Mouse (Mus musculus) midbrain, embryonic 14.5 days (tissue): ENCODE measurements around the gene Angel2. TPM values are rescaled to one million over a fixed set of nuclear protein-coding genes. Genes with fewer than 3 reads are reported as not detected.
"Not testable (repeated sequence)": the region's sequence is repeated elsewhere in the genome, so short reads cannot be mapped to it uniquely, and the experiment has no call there.

Experiments used
- ATAC-seq: fragments of 200-750 bp; cut with Nextera tagmentation; 2 replicates; pipeline ENCODE4 v1.8.0; 2017; ENCODE audit warnings: moderate number of reproducible peaks, moderate library complexity; ENCODE audit not compliant: low FRiP score, low TSS enrichment
- DNase-seq: peaks from one replicate; pipeline ENCODE4 v3.0.0-alpha.2; 2015
- H3K27ac ChIP-seq: fragments of 300-500 bp; sonication (generic); replicated peaks from 2 replicates; pipeline ENCODE4 v1.5.1; 2014; ENCODE audit warnings: mild to moderate bottlenecking, low read depth, low read length, moderate library complexity
- H3K27me3 ChIP-seq: fragments of 300-500 bp; sonication (generic); 2 replicates; pipeline ENCODE4 v1.6.1; 2014; ENCODE audit warnings: low read length, control low read depth, mixed read lengths; ENCODE audit not compliant: control insufficient read depth, insufficient read depth
- H3K36me3 ChIP-seq: fragments of 300-500 bp; sonication (generic); 2 replicates; pipeline ENCODE4 v1.6.1; 2014; ENCODE audit warnings: low read length, control low read depth; ENCODE audit not compliant: control insufficient read depth, insufficient read depth
- H3K4me1 ChIP-seq: fragments of 300-500 bp; sonication (generic); 2 replicates; pipeline ENCODE4 v1.6.1; 2014; ENCODE audit warnings: mild to moderate bottlenecking, antibody characterized with exemption, low read length, control low read depth; ENCODE audit not compliant: control insufficient read depth, insufficient read depth
- H3K4me2 ChIP-seq: fragments of 300-500 bp; sonication (generic); 2 replicates; pipeline ENCODE4 v1.6.1; 2014; ENCODE audit warnings: mild to moderate bottlenecking, low read length, moderate library complexity
- H3K4me3 ChIP-seq: fragments of 300-500 bp; sonication (generic); replicated peaks from 2 replicates; pipeline ENCODE4 v1.5.1; 2014; ENCODE audit warnings: low read depth, low read length
- H3K9ac ChIP-seq: fragments of 300-500 bp; sonication (generic); replicated peaks from 2 replicates; pipeline ENCODE4 v1.6.1; 2014; ENCODE audit warnings: mild to moderate bottlenecking, low read length, moderate library complexity
- H3K9me3 ChIP-seq: fragments of 300-500 bp; sonication (generic); 2 replicates; pipeline ENCODE4 v1.6.1; 2016; ENCODE audit warnings: low read length, control low read depth, mixed read lengths; ENCODE audit not compliant: control insufficient read depth
- WGBS: fragments of 180-500 bp; shearing (Covaris S2); extraction: QIAGEN DNeasy Blood & Tissue Kit; methylation state at CpG from one replicate; pipeline ENCODE4 v1.1.7; 2014; 5-methylcytosine and 5-hydroxymethylcytosine counted together
- polyA plus RNA-seq: library from polyadenylated mRNA; unstranded; fragments of >200 nt; fragmentation: Nextera tagmentation; extraction: Ambion mirVana; gene quantifications from 2 replicates; pipeline ENCODE4 v1.2.1, GENCODE M21; 2014

Angel2 gene
- 49.3 and 60.1 TPM in 2 replicates for polyA plus RNA-seq

DNA sequence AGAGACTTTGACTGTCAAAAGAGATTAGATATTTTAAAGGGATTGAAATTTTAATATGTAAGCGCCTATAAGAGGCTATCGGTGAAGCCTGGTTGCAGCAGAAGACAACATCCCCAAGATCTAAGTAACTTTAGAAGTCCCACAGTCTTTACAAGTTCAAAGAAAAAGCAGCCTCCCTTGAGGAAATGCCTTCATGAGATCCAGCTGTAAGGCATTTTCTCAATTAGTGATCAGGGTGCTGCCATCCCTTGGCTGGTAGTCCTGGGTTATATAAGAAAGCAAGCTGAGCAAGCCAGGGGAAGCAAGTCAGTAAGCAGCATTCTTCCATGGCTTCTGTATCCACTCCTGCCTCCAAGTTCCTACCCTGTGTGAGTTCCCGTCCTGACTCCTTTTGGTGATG lies at the start of gene Angel2:
TSS of gene Angel2 (plus strand) at position 301 of the 400 bp plus-strand sequence.
- ATAC-seq, H3K27ac ChIP-seq, DNase-seq, H3K4me2 ChIP-seq, H3K9me3 ChIP-seq, H3K4me3 ChIP-seq, H3K27me3 ChIP-seq, H3K36me3 ChIP-seq, H3K9ac ChIP-seq: not testable (repeated sequence)
- WGBS = 81% methylated on average over 3 of the region's 3 CpGs
- peaks cover 12% of the 10 kb centered on the region for H3K4me1 ChIP-seq

GRCm38 (mm10) chr1:190875751-190876150 lies 49.2 kb upstream of the Angel2 start:
- 94% methylated on average over 6 of the region's 6 CpGs for WGBS
- Histone ChIP-seq H3K4me1 (no peaks in the 10 kb centered on the region), H3K9ac (no peak overlapping the region), H3K9me3 (no peaks in the 10 kb centered on the region), H3K4me2 (no peak overlapping the region), H3K4me3 (no peak overlapping the region), H3K27me3 (no peaks in the 10 kb centered on the region), H3K27ac (no peak overlapping the region), H3K36me3 (peaks cover 20% of the 10 kb centered on the region)
- ATAC-seq = no peak
- DNase-seq = no peak

- Histone ChIP-seq H3K4me1 (no peaks in the 10 kb centered on the region), H3K9me3 (no peaks in the 10 kb centered on the region), H3K27me3 (no peaks in the 10 kb centered on the region), H3K4me2 (no peak overlapping the region), H3K9ac (no peak overlapping the region), H3K4me3 (no peak overlapping the region), H3K27ac (no peak overlapping the region), H3K36me3 (peaks cover 29% of the 10 kb centered on the region)
- ATAC-seq = no peak
- no peak for DNase-seq
- 91% methylated on average over 6 of the region's 6 CpGs for WGBS
Measured at GRCm38 (mm10) chr1:190880638-190881037, 44.3 kb upstream of the Angel2 start.

DNA sequence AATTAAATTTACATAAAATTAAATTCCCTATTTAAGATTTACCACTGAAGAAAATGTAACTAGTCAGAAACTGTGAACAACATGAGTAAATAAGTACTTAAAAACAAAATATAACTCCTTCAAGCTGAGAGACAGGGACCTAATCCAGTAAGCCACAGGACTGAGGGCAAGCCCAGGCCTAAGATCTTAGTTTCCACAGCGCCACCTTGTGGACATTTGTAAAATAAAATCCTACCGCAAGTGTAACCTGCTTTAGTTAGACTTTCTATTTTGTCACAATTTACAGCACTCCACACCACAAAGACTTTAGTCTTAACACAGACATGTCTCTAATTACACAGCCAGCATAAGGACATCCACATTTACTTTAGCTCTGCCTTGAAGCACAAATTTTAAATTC lies 43.5 kb upstream of the Angel2 start:
- no peak overlapping the region for H3K4me2 ChIP-seq
- no peak overlapping the region for H3K4me3 ChIP-seq
- no peak for ATAC-seq
- DNase-seq = peak; percentile 91
- no peak overlapping the region for H3K27ac ChIP-seq
- no peaks in the 10 kb centered on the region for H3K27me3 ChIP-seq
- peaks cover 28% of the 10 kb centered on the region for H3K36me3 ChIP-seq
- 5% methylated on average over 2 of the region's 2 CpGs for WGBS
- H3K9me3 ChIP-seq = no peaks in the 10 kb centered on the region
- no peak overlapping the region for H3K9ac ChIP-seq
- no peaks in the 10 kb centered on the region for H3K4me1 ChIP-seq

GRCm38 (mm10) chr1:190886014-190886413 lies 38.9 kb upstream of the Angel2 start:
- DNase-seq (no peak), ATAC-seq (no peak)
- Histone ChIP-seq H3K36me3 (peaks cover 65% of the 10 kb centered on the region), H3K4me2 (no peak overlapping the region), H3K27ac (no peak overlapping the region), H3K4me3 (no peak overlapping the region), H3K4me1 (no peaks in the 10 kb centered on the region), H3K27me3 (no peaks in the 10 kb centered on the region), H3K9ac (no peak overlapping the region), H3K9me3 (no peaks in the 10 kb centered on the region)
- 92% methylated on average over 4 of the region's 4 CpGs for WGBS

- H3K27me3 ChIP-seq = no peaks in the 10 kb centered on the region
- 89% methylated on average over 2 of the region's 2 CpGs for WGBS
- no peak overlapping the region for H3K27ac ChIP-seq
- DNase-seq (no peak), ATAC-seq (no peak)
- no peak overlapping the region for H3K4me3 ChIP-seq
- no peaks in the 10 kb centered on the region for H3K9me3 ChIP-seq
- peaks cover 74% of the 10 kb centered on the region for H3K36me3 ChIP-seq
- no peaks in the 10 kb centered on the region for H3K4me1 ChIP-seq
- no peak overlapping the region for H3K9ac ChIP-seq
- no peak overlapping the region for H3K4me2 ChIP-seq
Measured at GRCm38 (mm10) chr1:190888031-190888430, 36.9 kb upstream of the Angel2 start.

DNA sequence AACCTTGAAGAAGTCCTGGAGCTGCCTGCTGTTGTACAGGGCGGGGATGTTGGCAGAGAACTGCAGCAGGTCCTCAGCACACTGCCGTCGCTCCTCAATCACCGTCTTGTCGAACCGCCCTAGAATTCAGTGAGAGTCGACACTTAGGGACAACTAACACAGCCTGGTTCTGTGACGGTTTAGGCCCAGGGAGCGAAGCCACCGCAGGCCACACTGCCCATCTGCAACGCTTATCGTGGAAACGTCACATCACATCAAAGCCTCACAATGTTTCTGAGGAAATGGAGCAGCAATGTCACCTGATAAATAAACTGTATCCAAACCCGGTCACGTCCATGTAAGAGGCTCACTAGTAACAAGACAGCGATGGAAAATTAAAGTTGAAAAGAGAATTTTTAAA lies 36.3 kb upstream of the Angel2 start:
- peaks cover 71% of the 10 kb centered on the region for H3K36me3 ChIP-seq
- H3K9ac ChIP-seq = no peak overlapping the region
- H3K27me3 ChIP-seq = no peaks in the 10 kb centered on the region
- ATAC-seq (no peak), DNase-seq (no peak)
- H3K4me3 ChIP-seq = no peak overlapping the region
- 91% methylated on average over 16 of the region's 16 CpGs for WGBS
- no peak overlapping the region for H3K27ac ChIP-seq
- H3K9me3 ChIP-seq = no peaks in the 10 kb centered on the region
- no peaks in the 10 kb centered on the region for H3K4me1 ChIP-seq
- no peak overlapping the region for H3K4me2 ChIP-seq

- WGBS = 89% methylated on average over 6 of the region's 6 CpGs
- Histone ChIP-seq H3K27ac (no peak overlapping the region), H3K27me3 (no peaks in the 10 kb centered on the region), H3K9ac (no peak overlapping the region), H3K9me3 (no peaks in the 10 kb centered on the region), H3K4me2 (no peak overlapping the region), H3K4me1 (no peaks in the 10 kb centered on the region), H3K36me3 (peaks cover 67% of the 10 kb centered on the region), H3K4me3 (no peak overlapping the region)
- DNase-seq (no peak), ATAC-seq (no peak)
Measured at GRCm38 (mm10) chr1:190893559-190894167, 31.2 kb upstream of the Angel2 start.

DNA sequence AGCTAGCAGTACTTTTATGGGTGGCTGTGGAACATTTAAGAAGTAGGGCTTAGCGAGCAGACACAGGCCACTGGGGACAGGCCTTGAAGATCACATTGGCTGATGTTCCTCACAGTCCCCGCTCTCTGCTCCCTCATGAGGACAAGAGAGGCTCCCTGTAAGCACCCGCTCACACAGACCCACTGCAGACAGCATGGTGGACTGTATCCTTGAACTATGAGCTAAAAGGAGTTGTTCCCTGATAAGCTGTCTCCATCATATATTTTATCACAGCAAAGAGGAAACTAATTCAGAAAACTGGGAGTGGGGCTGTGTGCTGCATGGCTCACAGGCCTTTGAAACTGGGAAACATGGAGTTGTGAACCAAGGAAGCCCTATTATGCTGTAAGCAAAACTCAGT lies 26.7 kb upstream of the Angel2 start:
- Histone ChIP-seq H3K4me3 (no peak overlapping the region), H3K4me2 (no peak overlapping the region), H3K9ac (no peak overlapping the region), H3K27me3 (no peaks in the 10 kb centered on the region), H3K36me3 (peaks cover 55% of the 10 kb centered on the region), H3K27ac (no peak overlapping the region), H3K4me1 (no peaks in the 10 kb centered on the region), H3K9me3 (no peaks in the 10 kb centered on the region)
- DNase-seq = no peak
- WGBS = 96% methylated on average over 3 of the region's 3 CpGs
- no peak for ATAC-seq
